Mouse (Mus musculus): Measurements from ENCODE around the gene Auts2. TPM values are rescaled to one million over a fixed set of nuclear protein-coding genes. Genes with fewer than 3 reads are reported as not detected.

Gene Auts2
- polyA plus RNA-seq, 1 experiment, result 0.01 TPM

DNA sequence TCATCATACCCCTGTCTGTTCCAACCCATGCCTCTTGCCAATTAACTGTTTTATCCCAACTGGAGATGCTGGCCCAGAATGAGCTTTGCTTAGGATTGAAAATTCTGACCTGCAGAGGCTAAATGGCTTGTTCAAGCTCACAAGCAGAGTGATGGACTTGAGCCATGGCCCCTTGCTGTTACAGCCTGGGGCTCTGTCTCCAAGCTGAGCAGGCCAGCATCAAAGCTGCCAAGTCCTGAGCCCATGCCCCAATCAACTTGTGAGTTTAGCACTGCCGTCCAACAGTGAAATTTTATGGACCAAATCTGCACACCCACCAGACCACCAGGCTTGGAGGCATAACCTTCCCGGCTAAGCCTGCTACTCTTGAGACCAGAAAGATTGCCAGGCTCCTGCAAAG lies 1012.3 kb downstream of the Auts2 start:
- no peak overlapping the region for H3K4me3 ChIP-seq (replicated peaks)
- H3K27me3 ChIP-seq (ENCODE audit: control insufficient read depth), result peaks cover 2% of the 10 kb centered on the region
- no peaks in the 10 kb centered on the region for H3K4me1 ChIP-seq (ENCODE audit: control insufficient read depth)
- H3K9me3 ChIP-seq (ENCODE audit: control insufficient read depth, low read length), result no peaks in the 10 kb centered on the region
- TF ChIP-seq GATA1 (IDR thresholded peaks at IDR 0.05; ENCODE audit: low read length), result no peak
- TF ChIP-seq TAL1 (IDR thresholded peaks at IDR 0.05; ENCODE audit: low read length), result no peak
- H3K36me3 ChIP-seq (ENCODE audit: control insufficient read depth), result no peaks in the 10 kb centered on the region

DNA sequence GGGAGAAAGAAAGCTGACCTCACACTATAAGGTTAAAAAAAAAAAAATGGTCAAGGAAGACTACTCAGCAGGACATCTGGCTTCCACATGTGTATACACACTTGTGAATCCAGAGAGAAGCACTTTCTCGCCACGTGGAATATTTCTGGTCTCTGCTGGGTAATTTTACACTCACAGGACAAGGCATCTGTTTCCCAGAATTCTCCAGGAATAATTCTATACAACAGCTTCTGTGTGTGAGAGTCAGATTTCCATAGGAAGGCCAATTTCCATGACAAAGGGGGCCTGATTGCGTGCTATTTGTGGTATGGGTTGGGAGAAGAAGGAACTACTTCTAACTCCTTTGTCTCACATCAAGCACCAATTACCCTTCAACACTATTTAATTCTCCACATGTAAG lies 1016.5 kb downstream of the Auts2 start:
- no peaks in the 10 kb centered on the region for H3K4me1 ChIP-seq (ENCODE audit: control insufficient read depth)
- no peak overlapping the region for H3K4me3 ChIP-seq (replicated peaks)
- no peak for TF ChIP-seq GATA1 (IDR thresholded peaks at IDR 0.05; ENCODE audit: low read length)
- TF ChIP-seq TAL1 (IDR thresholded peaks at IDR 0.05; ENCODE audit: low read length), result no peak
- no peaks in the 10 kb centered on the region for H3K36me3 ChIP-seq (ENCODE audit: control insufficient read depth)
- no peaks in the 10 kb centered on the region for H3K9me3 ChIP-seq (ENCODE audit: control insufficient read depth, low read length)
- H3K27me3 ChIP-seq (ENCODE audit: control insufficient read depth), result no peaks in the 10 kb centered on the region

DNA sequence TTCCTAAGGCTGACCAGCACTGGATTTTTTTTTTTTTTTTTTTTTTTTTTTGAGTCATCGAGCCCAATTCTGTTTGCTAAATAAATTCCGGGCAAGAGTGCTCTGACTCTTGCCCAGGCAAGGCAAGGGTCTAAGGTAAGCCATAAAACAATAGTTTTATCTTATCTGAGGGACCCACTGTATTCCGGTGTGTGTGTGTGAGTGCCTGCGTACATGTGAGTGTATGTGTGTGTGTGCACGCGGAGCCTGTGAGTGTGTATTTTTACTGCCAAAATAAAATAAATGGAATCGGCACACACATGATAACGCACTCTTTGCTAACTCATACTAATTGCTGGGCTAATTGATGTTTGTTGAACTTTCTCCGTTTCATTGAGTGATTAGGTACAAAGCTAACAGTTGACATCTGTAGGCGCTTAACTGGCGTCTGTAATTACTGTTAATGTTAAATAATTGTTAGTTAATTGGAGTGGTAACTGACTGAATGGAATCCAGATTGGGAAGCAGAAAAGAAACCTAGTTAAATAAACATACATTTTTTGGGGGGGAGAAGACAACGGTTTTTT lies 1018.2 kb downstream of the Auts2 start:
- no peaks in the 10 kb centered on the region for H3K4me1 ChIP-seq (ENCODE audit: control insufficient read depth)
- H3K9me3 ChIP-seq (ENCODE audit: control insufficient read depth, low read length), result no peaks in the 10 kb centered on the region
- H3K27me3 ChIP-seq (ENCODE audit: control insufficient read depth), result no peaks in the 10 kb centered on the region
- TF ChIP-seq GATA1 (IDR thresholded peaks at IDR 0.05; ENCODE audit: low read length) (no peak), TAL1 (IDR thresholded peaks at IDR 0.05; ENCODE audit: low read length) (no peak)
- H3K36me3 ChIP-seq (ENCODE audit: control insufficient read depth), result no peaks in the 10 kb centered on the region
- no peak overlapping the region for H3K4me3 ChIP-seq (replicated peaks)

DNA sequence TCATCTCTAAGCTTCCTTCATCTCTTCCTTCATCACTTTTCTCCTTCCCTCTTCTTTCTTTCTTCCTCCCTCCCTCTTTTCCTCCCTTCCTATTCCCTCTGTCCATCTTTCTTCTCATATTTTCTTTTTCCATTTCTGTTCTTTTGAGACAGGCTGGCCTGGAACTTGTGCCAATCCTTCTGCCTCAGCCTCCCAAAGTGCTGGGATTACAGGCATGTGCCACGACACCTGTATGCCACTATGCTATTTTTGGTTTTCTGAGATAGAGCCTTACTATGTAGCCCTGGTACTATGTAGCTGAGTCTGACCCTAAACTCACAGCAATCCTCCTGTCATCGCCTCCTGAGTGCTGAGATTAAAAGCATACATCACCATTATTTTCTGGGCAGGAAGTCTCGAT lies 1023.6 kb downstream of the Auts2 start:
- no peak for TF ChIP-seq TAL1 (IDR thresholded peaks at IDR 0.05; ENCODE audit: low read length)
- TF ChIP-seq GATA1 (IDR thresholded peaks at IDR 0.05; ENCODE audit: low read length), result no peak
- no peak overlapping the region for H3K4me3 ChIP-seq (replicated peaks)
- no peaks in the 10 kb centered on the region for H3K27me3 ChIP-seq (ENCODE audit: control insufficient read depth)
- no peaks in the 10 kb centered on the region for H3K9me3 ChIP-seq (ENCODE audit: control insufficient read depth, low read length)
- H3K36me3 ChIP-seq (ENCODE audit: control insufficient read depth), result no peaks in the 10 kb centered on the region
- no peaks in the 10 kb centered on the region for H3K4me1 ChIP-seq (ENCODE audit: control insufficient read depth)

DNA sequence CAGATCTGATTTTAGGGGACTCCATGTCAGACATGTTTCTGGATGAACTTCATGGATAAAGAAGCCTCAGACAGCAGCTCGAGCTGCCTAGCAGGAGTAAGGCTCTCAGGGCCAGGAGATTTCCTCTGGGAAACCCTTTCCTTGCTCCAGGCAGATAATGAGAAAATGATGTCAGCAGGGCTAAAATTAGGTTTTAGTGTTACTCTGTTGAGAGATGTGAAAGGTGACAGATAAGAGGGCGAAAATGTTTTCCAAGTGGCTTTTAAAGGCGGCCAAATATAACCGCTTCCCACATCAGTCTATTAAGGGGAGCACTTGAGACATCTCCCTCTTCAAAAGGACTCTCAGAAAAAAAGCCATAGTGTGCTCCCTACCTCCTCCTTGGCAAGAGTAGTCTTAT lies 1025.5 kb downstream of the Auts2 start:
- Histone ChIP-seq H3K4me3 (replicated peaks) (no peak overlapping the region), H3K36me3 (ENCODE audit: control insufficient read depth) (no peaks in the 10 kb centered on the region), H3K4me1 (ENCODE audit: control insufficient read depth) (no peaks in the 10 kb centered on the region), H3K9me3 (ENCODE audit: control insufficient read depth, low read length) (no peaks in the 10 kb centered on the region), H3K27me3 (ENCODE audit: control insufficient read depth) (no peaks in the 10 kb centered on the region)
- no peak for TF ChIP-seq GATA1 (IDR thresholded peaks at IDR 0.05; ENCODE audit: low read length)
- no peak for TF ChIP-seq TAL1 (IDR thresholded peaks at IDR 0.05; ENCODE audit: low read length)

DNA sequence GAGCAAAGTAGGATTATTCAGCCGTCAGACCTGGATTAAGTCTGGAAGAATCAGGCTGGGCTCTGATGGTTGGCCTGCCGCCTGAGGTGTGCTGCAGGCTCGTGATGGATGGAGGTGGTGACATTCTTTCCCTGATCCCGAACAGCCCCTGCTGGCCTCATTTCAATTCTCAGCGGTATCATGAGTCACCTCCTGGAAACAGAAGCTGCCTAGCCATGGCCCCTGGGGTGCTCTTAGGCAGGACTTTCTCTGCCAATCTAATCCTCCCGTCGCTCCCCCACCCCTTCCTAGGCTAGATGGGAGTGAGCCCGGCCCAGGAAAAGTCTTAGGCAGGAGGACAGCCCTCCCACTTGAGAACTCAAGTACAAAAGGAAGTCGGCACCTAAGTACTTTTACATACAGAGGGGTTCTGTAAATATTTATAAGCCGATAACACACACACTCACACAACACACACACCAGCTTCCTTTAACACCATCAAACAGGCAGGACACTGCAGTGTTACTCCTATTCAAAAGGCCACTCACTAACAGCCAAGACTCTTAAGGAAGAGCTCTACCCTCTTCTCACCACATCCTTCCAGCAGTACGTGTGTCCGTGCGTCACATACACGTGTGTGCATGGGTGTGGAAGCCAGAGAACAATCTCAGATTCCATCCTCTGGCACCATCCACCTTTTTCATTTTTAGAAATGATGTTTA lies 1027.3 kb downstream of the Auts2 start:
- TF ChIP-seq GATA1 (IDR thresholded peaks at IDR 0.05; ENCODE audit: low read length), result no peak
- no peak for TF ChIP-seq TAL1 (IDR thresholded peaks at IDR 0.05; ENCODE audit: low read length)
- Histone ChIP-seq H3K4me3 (replicated peaks) (no peak overlapping the region), H3K27me3 (ENCODE audit: control insufficient read depth) (no peaks in the 10 kb centered on the region), H3K36me3 (ENCODE audit: control insufficient read depth) (no peaks in the 10 kb centered on the region), H3K4me1 (ENCODE audit: control insufficient read depth) (no peaks in the 10 kb centered on the region), H3K9me3 (ENCODE audit: control insufficient read depth, low read length) (no peaks in the 10 kb centered on the region)

DNA sequence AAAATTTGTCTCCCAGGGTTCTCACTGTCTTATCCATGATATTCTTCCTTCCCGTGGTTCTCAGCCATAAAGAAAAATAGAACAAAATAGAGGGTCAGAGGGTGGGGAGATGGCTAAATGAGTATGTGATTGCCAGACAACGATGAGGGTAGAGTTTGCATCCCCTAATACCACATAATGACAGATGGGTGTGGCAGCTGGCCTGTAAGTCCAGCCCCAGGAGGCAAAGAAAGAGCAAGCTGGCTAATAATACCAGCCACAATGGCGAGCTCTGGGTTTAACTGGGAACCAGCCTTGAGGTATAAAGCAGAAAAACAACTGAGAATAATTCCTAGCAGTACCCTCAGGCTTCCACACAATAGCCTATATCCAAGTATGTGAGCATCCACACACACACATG lies 1029.4 kb downstream of the Auts2 start:
- no peak for TF ChIP-seq GATA1 (IDR thresholded peaks at IDR 0.05; ENCODE audit: low read length)
- TF ChIP-seq TAL1 (IDR thresholded peaks at IDR 0.05; ENCODE audit: low read length), result no peak
- Histone ChIP-seq H3K36me3 (ENCODE audit: control insufficient read depth) (no peaks in the 10 kb centered on the region), H3K4me3 (replicated peaks) (no peak overlapping the region), H3K27me3 (ENCODE audit: control insufficient read depth) (no peaks in the 10 kb centered on the region), H3K4me1 (ENCODE audit: control insufficient read depth) (no peaks in the 10 kb centered on the region), H3K9me3 (ENCODE audit: control insufficient read depth, low read length) (no peaks in the 10 kb centered on the region)

DNA sequence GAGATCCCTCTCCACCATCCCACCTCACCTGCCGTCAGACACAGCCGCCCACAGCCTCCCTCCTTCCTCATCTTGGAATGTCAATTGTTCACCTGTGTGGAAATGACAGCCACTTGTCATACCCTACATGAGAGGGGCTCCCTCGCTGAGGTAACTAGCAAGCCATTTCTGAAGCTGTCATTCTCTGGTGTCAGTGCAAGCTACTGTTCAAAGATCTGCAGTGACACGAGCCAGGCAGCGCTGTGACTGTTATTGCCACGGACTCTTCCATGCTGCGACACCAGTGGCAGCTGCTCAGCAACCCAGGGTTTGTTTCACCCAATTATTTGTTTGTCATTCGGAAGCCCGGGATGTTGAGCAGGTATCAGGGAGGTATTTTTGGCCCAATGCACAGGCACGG lies 1030.5 kb downstream of the Auts2 start:
- Histone ChIP-seq H3K9me3 (ENCODE audit: control insufficient read depth, low read length) (no peaks in the 10 kb centered on the region), H3K27me3 (ENCODE audit: control insufficient read depth) (no peaks in the 10 kb centered on the region), H3K4me1 (ENCODE audit: control insufficient read depth) (no peaks in the 10 kb centered on the region), H3K4me3 (replicated peaks) (no peak overlapping the region), H3K36me3 (ENCODE audit: control insufficient read depth) (no peaks in the 10 kb centered on the region)
- no peak for TF ChIP-seq TAL1 (IDR thresholded peaks at IDR 0.05; ENCODE audit: low read length)
- TF ChIP-seq GATA1 (IDR thresholded peaks at IDR 0.05; ENCODE audit: low read length), result no peak

DNA sequence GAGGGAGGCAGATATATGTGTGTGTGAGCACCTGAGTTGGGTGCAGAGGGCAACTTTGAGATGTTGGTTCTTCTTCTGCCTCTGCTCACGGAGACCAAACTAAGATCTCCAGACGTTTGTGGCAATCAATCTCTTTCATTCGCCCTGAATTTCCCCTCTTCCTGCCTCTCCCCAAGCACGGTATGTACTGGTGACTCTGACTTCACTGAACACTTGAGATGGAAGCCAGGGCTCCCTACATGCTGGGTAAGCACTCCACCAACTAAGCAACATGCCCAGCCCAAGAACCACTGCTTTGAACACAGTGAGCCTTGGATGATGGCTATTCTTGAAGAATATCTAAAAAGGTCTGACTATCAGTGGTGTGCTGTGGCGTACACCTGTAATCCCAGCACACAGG lies 1032.5 kb downstream of the Auts2 start:
- TF ChIP-seq GATA1 (IDR thresholded peaks at IDR 0.05; ENCODE audit: low read length) (no peak), TAL1 (IDR thresholded peaks at IDR 0.05; ENCODE audit: low read length) (no peak)
- H3K9me3 ChIP-seq (ENCODE audit: control insufficient read depth, low read length), result no peaks in the 10 kb centered on the region

More for the DNA sequence above, 1032.5 kb downstream of the Auts2 start:
- Histone ChIP-seq H3K27me3 (ENCODE audit: control insufficient read depth) (no peaks in the 10 kb centered on the region), H3K4me3 (replicated peaks) (no peak overlapping the region), H3K4me1 (ENCODE audit: control insufficient read depth) (no peaks in the 10 kb centered on the region), H3K36me3 (ENCODE audit: control insufficient read depth) (no peaks in the 10 kb centered on the region)
